Mouse (Mus musculus) CH12.LX (cell line): ENCODE results near the gene Drc7.

Source experiments
- CTCF ChIP-seq, 2 experiments: IDR thresholded peaks in 1 of 2; conservative IDR thresholded peaks in 1 of 2; 2 replicates each; pipeline ENCODE4 v1.5.1; 2011 to 2012; ENCODE audit warnings: low read depth in 2 of 2, low read length in 2 of 2, improper control_type of control experiment in 1 of 2, inconsistent platforms in 1 of 2, mild to moderate bottlenecking in 1 of 2, moderate library complexity in 1 of 2
- GABPA ChIP-seq: IDR thresholded peaks from 2 replicates; pipeline ENCODE4 v1.6.1; 2012; ENCODE audit warnings: low read depth, low read length, improper control_type of control experiment, inconsistent platforms; ENCODE audit not compliant: insufficient replicate concordance
- IRF4 ChIP-seq: IDR thresholded peaks from 2 replicates; pipeline ENCODE4 v1.6.1; 2014; ENCODE audit warnings: low read depth, mild to moderate bottlenecking, inconsistent platforms, low read length, improper control_type of control experiment
- KAT2A ChIP-seq: IDR thresholded peaks from 2 replicates; pipeline ENCODE4 v1.6.1; 2012; ENCODE audit warnings: low read length, improper control_type of control experiment, inconsistent platforms; ENCODE audit not compliant: insufficient replicate concordance
- MAX ChIP-seq: IDR thresholded peaks from 2 replicates; pipeline ENCODE4 v1.6.1; 2011; ENCODE audit warnings: low read length, improper control_type of control experiment
- MEF2A ChIP-seq: IDR thresholded peaks from 2 replicates; pipeline ENCODE4 v1.6.1; 2014; ENCODE audit warnings: low read depth, mild to moderate bottlenecking, inconsistent platforms, low read length, improper control_type of control experiment, borderline replicate concordance
- POLR2A ChIP-seq: IDR thresholded peaks from 2 replicates; pipeline ENCODE4 v1.6.1; 2011; ENCODE audit warnings: low read depth, mild to moderate bottlenecking, improper control_type of control experiment, low read length
- TBP ChIP-seq: conservative IDR thresholded peaks from 2 replicates; pipeline ENCODE4 v1.6.1; 2011; ENCODE audit warnings: low read depth, low read length, improper control_type of control experiment
- TCF12 ChIP-seq: IDR thresholded peaks from 2 replicates; pipeline ENCODE4 v1.6.1; 2014; ENCODE audit warnings: low read depth, mild to moderate bottlenecking, inconsistent platforms, low read length, improper control_type of control experiment

DNA sequence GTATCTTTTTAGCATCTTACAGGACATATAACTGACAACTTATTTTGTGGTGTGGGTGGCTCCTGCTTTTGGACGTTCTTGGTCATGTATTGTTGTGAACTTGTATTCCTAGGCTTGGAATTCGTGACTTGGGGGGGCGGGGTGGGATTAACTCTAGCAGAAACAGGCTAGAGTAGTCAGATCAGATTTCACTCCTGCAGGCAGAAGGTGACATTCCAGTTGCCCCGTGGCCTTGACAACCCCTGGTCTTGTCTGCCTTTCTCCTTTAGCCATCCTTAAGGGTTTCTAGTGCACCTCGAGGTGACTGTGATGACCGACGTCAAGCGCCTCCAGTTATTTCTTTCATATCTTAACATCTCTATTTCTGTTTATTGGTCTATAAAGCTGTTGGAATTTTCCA, 31.7 kb upstream of the Drc7 start:
- TF ChIP-seq MAX (no peak), MEF2A (no peak), CTCF (conservative IDR thresholded peaks at IDR 0.05 in 1 of 2, IDR thresholded peaks at IDR 0.05 in 1 of 2; ENCODE audit: low read depth in 2 of 2, low read length in 2 of 2) (no peak), TCF12 (no peak), GABPA (no peak), POLR2A (no peak), KAT2A (no peak), IRF4 (no peak), TBP (no peak)
